Mouse (Mus musculus): ENCODE data around the gene Rhox2e. TPM values are rescaled to one million over a fixed set of nuclear protein-coding genes. Genes with fewer than 3 reads are reported as not detected.
"Not testable (repeated sequence)": the region's sequence is repeated elsewhere in the genome, so short reads cannot be mapped to it uniquely, and the experiment has no call there.

Rhox2e gene
- 0.30 TPM in 1 of 2 replicates, not detected in the other for polyA plus RNA-seq (2014; fragmentation: Nextera tagmentation; extraction: Ambion mirVana)

- H3K36me3 ChIP-seq (ENCODE audit: control insufficient read depth, insufficient read depth, low read length); H3K27me3 ChIP-seq (ENCODE audit: control insufficient read depth, insufficient read depth, low read length); H3K27ac ChIP-seq (replicated peaks; ENCODE audit: low read depth, low read length); H3K4me2 ChIP-seq (ENCODE audit: low read depth, severe bottlenecking); H3K4me1 ChIP-seq (ENCODE audit: control insufficient read depth, insufficient read depth, low read length); H3K9ac ChIP-seq (ENCODE audit: low read length); DNase-seq (ENCODE audit: low spot score); H3K4me3 ChIP-seq (ENCODE audit: low read depth, low read length); ATAC-seq (ENCODE audit: insufficient number of reproducible peaks, low FRiP score, low TSS enrichment, low read depth); H3K9me3 ChIP-seq (ENCODE audit: control insufficient read depth, low read length): not testable (repeated sequence)
- WGBS: 98% methylated on average over 2 of the region's 8 CpGs
Measured at GRCm38 (mm10) chrX:37530152-37530551, at the start of gene Rhox2e. Gene Rhox2e (plus strand): TSS chrX:37530452.

- WGBS: 95% methylated on average over 12 of the region's 18 CpGs
- not testable (repeated sequence) for H3K4me2 ChIP-seq (ENCODE audit: low read depth, severe bottlenecking); H3K9ac ChIP-seq (ENCODE audit: low read length); H3K27ac ChIP-seq (replicated peaks; ENCODE audit: low read depth, low read length); H3K4me1 ChIP-seq (ENCODE audit: control insufficient read depth, insufficient read depth, low read length); ATAC-seq (ENCODE audit: insufficient number of reproducible peaks, low FRiP score, low TSS enrichment, low read depth); H3K27me3 ChIP-seq (ENCODE audit: control insufficient read depth, insufficient read depth, low read length); H3K9me3 ChIP-seq (ENCODE audit: control insufficient read depth, low read length); DNase-seq (ENCODE audit: low spot score); H3K4me3 ChIP-seq (ENCODE audit: low read depth, low read length); H3K36me3 ChIP-seq (ENCODE audit: control insufficient read depth, insufficient read depth, low read length)
Measured at GRCm38 (mm10) chrX:37514059-37514458, 16.2 kb upstream of the Rhox2e start, which contains the start of gene Rhox4d. Gene Rhox4d (plus strand): TSS chrX:37514359.

GRCm38 (mm10) chrX:37541719-37542118 is 11.5 kb downstream of the Rhox2e start, which contains the start of gene Rhox3e:
Gene Rhox3e (plus strand): TSS chrX:37542019.
- H3K9me3 ChIP-seq (ENCODE audit: control insufficient read depth, low read length); H3K4me3 ChIP-seq (ENCODE audit: low read depth, low read length); H3K27me3 ChIP-seq (ENCODE audit: control insufficient read depth, insufficient read depth, low read length); H3K36me3 ChIP-seq (ENCODE audit: control insufficient read depth, insufficient read depth, low read length); H3K4me1 ChIP-seq (ENCODE audit: control insufficient read depth, insufficient read depth, low read length); H3K27ac ChIP-seq (replicated peaks; ENCODE audit: low read depth, low read length); H3K4me2 ChIP-seq (ENCODE audit: low read depth, severe bottlenecking); DNase-seq (ENCODE audit: low spot score); H3K9ac ChIP-seq (ENCODE audit: low read length); ATAC-seq (ENCODE audit: insufficient number of reproducible peaks, low FRiP score, low TSS enrichment, low read depth): not testable (repeated sequence)
- WGBS: no CpG with 5 or more reads among the region's 4 CpGs

- not testable (repeated sequence) for H3K4me2 ChIP-seq (ENCODE audit: low read depth, severe bottlenecking); H3K27ac ChIP-seq (replicated peaks; ENCODE audit: low read depth, low read length); H3K4me3 ChIP-seq (ENCODE audit: low read depth, low read length); H3K27me3 ChIP-seq (ENCODE audit: control insufficient read depth, insufficient read depth, low read length); DNase-seq (ENCODE audit: low spot score); ATAC-seq (ENCODE audit: insufficient number of reproducible peaks, low FRiP score, low TSS enrichment, low read depth); H3K36me3 ChIP-seq (ENCODE audit: control insufficient read depth, insufficient read depth, low read length); H3K4me1 ChIP-seq (ENCODE audit: control insufficient read depth, insufficient read depth, low read length); H3K9me3 ChIP-seq (ENCODE audit: control insufficient read depth, low read length); H3K9ac ChIP-seq (ENCODE audit: low read length)
- WGBS: 91% methylated on average over 10 of the region's 18 CpGs
Measured at GRCm38 (mm10) chrX:37557112-37557511, 26.9 kb downstream of the Rhox2e start, which contains the start of gene Rhox4e. Gene Rhox4e (plus strand): TSS chrX:37557412.

GRCm38 (mm10) chrX:37571105-37571504 is 40.9 kb downstream of the Rhox2e start, which contains the start of gene Rhox2f:
Gene Rhox2f (plus strand): TSS chrX:37571405.
- WGBS: 94% methylated on average over 6 of the region's 8 CpGs
- not testable (repeated sequence) for H3K36me3 ChIP-seq (ENCODE audit: control insufficient read depth, insufficient read depth, low read length); H3K9ac ChIP-seq (ENCODE audit: low read length); DNase-seq (ENCODE audit: low spot score); ATAC-seq (ENCODE audit: insufficient number of reproducible peaks, low FRiP score, low TSS enrichment, low read depth); H3K4me1 ChIP-seq (ENCODE audit: control insufficient read depth, insufficient read depth, low read length); H3K4me3 ChIP-seq (ENCODE audit: low read depth, low read length); H3K27me3 ChIP-seq (ENCODE audit: control insufficient read depth, insufficient read depth, low read length); H3K4me2 ChIP-seq (ENCODE audit: low read depth, severe bottlenecking); H3K27ac ChIP-seq (replicated peaks; ENCODE audit: low read depth, low read length); H3K9me3 ChIP-seq (ENCODE audit: control insufficient read depth, low read length)

GRCm38 (mm10) chrX:37572638-37573037 is 42.4 kb downstream of the Rhox2e start:
- 47% methylated on average over 2 of the region's 2 CpGs for WGBS
- H3K9ac ChIP-seq (ENCODE audit: low read length); H3K4me2 ChIP-seq (ENCODE audit: low read depth, severe bottlenecking); H3K9me3 ChIP-seq (ENCODE audit: control insufficient read depth, low read length); H3K36me3 ChIP-seq (ENCODE audit: control insufficient read depth, insufficient read depth, low read length); H3K27me3 ChIP-seq (ENCODE audit: control insufficient read depth, insufficient read depth, low read length); H3K27ac ChIP-seq (replicated peaks; ENCODE audit: low read depth, low read length); H3K4me1 ChIP-seq (ENCODE audit: control insufficient read depth, insufficient read depth, low read length); DNase-seq (ENCODE audit: low spot score); ATAC-seq (ENCODE audit: insufficient number of reproducible peaks, low FRiP score, low TSS enrichment, low read depth); H3K4me3 ChIP-seq (ENCODE audit: low read depth, low read length): not testable (repeated sequence)

GRCm38 (mm10) chrX:37580692-37581091 is 50.4 kb downstream of the Rhox2e start, which contains the start of gene Rhox3f:
Gene Rhox3f (plus strand): TSS chrX:37580992.
- H3K36me3 ChIP-seq (ENCODE audit: control insufficient read depth, insufficient read depth, low read length); ATAC-seq (ENCODE audit: insufficient number of reproducible peaks, low FRiP score, low TSS enrichment, low read depth); H3K27me3 ChIP-seq (ENCODE audit: control insufficient read depth, insufficient read depth, low read length); H3K4me1 ChIP-seq (ENCODE audit: control insufficient read depth, insufficient read depth, low read length); H3K4me2 ChIP-seq (ENCODE audit: low read depth, severe bottlenecking); H3K4me3 ChIP-seq (ENCODE audit: low read depth, low read length); H3K27ac ChIP-seq (replicated peaks; ENCODE audit: low read depth, low read length); DNase-seq (ENCODE audit: low spot score); H3K9ac ChIP-seq (ENCODE audit: low read length); H3K9me3 ChIP-seq (ENCODE audit: control insufficient read depth, low read length): not testable (repeated sequence)
